Mouse (Mus musculus): ENCODE measurements around the gene Rap1gds1.

- TF ChIP-seq CTCF (IDR thresholded peaks at IDR 0.05; ENCODE audit: control insufficient read depth, insufficient read depth, insufficient replicate concordance, low read depth, low read length) (no peak), POLR2A (IDR thresholded peaks at IDR 0.05; ENCODE audit: control insufficient read depth, low read depth, low read length) (no peak)
Measured at GRCm38 (mm10) chr3:139078010-139078409, 3.0 kb upstream of the Rap1gds1 start.
